Mouse (Mus musculus): ENCODE data around the gene Polk. TPM values are rescaled to one million over a fixed set of nuclear protein-coding genes. Genes with fewer than 3 reads are reported as not detected.

Polk gene
- total RNA-seq, 4 experiments from 2014 or later: 12.8 to 15.2 (median 14.3) TPM

GRCm38 (mm10) chr13:96468678-96469077 is 73.7 kb downstream of the Polk start:
- DNase-seq (ENCODE audit: low spot score in 2 of 2): no peak

- DNase-seq (ENCODE audit: low spot score in 2 of 2): no peak
Measured at GRCm38 (mm10) chr13:96465315-96465714, 77.1 kb downstream of the Polk start.

GRCm38 (mm10) chr13:96462644-96463043 is 79.7 kb downstream of the Polk start:
- DNase-seq (ENCODE audit: low spot score in 2 of 2): no peak

DNA sequence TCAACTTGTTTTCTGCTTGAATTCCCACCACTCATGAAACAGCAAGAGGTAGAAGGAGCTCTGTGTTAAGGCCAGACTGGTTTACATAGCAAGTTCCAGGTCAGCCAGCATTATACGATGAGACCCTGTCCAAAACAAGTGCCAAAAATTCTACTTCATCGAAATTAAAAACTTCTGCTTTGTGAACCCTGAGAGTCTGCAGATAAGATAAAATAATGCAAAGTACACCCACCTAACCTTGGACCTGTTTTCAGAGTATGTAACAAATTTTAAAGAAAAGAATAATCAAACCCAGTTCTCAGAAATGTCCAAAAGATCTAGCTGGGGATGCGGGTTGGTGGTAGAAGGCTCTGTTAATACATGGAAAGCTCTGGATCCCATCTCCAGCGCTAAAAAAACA is 83.8 kb downstream of the Polk start:
- DNase-seq (ENCODE audit: low spot score in 2 of 2): no peak

DNA sequence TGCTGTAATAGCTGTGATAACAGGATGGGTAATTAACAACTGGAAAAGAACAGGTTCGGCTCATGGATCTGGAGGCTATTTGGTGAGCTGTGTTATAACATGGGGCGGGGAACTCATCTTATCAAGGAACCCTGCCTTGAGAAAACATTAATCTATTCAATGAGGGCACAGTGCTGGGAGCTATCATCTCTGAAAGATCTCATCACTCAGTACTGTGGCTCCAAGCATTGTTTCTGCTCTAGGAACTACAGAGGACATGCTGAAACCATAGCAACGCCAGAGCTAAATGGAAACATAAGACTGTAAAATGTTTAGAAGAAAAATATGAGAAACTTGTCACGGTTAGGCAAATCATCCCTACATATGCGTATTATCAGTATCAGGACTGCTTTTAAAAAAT is 84.4 kb downstream of the Polk start:
- DNase-seq (ENCODE audit: low spot score in 2 of 2): no peak

- no peak for DNase-seq (ENCODE audit: low spot score in 2 of 2)
Measured at GRCm38 (mm10) chr13:96457566-96457965, 84.8 kb downstream of the Polk start.

DNA sequence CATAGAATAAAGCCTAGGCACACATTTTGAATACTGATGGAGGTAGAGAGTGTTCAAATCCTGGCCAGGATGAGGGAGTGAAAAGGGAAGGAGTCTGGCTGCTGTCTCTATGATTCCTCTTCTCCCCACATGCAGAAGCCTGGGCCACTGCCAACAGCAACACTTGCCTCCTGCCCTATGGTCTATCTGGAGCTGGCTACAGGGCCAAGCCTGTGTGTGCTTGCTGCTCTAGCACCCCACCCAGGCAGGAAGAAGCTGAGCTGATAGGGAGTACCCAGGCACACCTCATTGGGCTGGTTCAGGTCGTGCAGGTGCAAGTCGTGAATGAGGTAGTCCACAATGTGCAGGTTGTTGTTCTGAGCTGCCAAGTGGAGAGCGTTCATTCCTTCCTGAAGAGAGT is 88.1 kb downstream of the Polk start:
- DNase-seq (ENCODE audit: low spot score in 2 of 2): no peak

DNA sequence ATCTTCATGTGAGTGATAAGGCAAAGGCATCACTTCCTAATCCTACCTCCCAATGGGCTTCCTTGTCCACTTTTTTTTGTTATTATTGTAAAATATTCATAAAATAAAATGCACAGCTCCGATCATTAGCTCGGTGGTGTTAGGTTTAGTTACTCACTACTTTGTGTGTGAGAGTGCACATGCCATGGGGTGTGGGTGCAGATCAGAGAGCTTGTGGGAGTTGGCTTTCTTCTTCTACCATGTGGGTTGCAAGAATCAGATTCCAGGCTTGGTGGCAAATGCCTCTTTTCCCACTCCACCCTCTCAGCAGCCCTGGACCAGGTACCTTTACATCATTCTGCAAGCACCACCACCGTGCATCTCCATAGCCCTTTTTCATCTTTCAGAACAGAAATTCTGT is 89.8 kb downstream of the Polk start:
- no peak for DNase-seq (ENCODE audit: low spot score in 2 of 2)

GRCm38 (mm10) chr13:96451386-96452140 is 90.8 kb downstream of the Polk start:
- no peak for DNase-seq (ENCODE audit: low spot score in 2 of 2)

DNA sequence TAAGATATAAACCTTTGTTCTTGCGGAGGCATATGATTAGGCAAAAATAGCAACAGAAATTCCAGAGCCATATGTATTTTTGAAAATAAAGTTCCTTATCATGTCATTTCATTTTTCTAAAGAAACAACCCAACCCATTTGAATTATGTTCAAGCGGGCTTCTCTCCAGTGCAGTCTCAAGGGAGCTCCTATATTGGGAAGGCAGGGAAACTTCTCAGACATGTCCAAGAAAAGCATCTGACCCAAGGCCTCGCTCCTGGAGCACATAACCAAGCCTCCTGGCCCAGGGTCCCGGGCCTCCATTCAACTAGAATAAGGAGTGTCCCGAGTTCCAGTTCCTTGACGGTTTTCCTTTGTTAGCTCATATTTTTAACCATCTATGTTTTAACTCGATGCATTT is 91.5 kb downstream of the Polk start:
- DNase-seq (ENCODE audit: low spot score in 2 of 2): no peak

DNA sequence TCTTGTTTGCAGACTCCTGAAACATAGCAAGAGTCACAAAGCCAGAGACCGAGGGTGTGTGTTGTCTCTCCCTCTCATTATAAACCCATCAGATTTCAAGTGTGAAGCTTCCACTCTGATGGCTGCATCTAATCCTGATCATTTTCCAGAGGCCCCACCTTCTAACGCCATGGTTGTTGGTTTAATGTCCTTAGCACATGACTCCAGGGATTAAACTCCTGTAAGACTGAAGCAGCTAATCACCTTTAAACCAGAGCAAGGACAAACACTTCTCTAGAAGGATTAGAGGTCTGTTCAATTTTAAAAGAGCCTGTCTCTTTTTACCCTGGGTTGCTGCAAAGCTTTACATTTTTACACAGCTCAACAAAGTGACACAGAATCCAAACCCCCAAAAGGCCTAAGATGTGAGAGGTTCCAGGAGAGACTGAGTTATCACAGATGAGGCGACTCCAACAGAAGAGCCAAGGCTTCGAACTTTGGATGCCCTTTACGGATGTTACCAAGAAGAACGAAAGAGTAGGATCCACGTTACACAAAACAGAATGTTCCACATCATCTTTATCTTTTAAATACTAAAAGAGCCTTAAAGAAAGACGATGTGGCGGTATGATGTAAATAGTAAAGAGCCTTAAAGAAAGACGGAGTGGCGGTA is 92.0 kb downstream of the Polk start:
- no peak for DNase-seq (ENCODE audit: low spot score in 2 of 2)

GRCm38 (mm10) chr13:96440436-96440835 is 101.9 kb downstream of the Polk start:
- DNase-seq (ENCODE audit: low spot score in 2 of 2): no peak

DNA sequence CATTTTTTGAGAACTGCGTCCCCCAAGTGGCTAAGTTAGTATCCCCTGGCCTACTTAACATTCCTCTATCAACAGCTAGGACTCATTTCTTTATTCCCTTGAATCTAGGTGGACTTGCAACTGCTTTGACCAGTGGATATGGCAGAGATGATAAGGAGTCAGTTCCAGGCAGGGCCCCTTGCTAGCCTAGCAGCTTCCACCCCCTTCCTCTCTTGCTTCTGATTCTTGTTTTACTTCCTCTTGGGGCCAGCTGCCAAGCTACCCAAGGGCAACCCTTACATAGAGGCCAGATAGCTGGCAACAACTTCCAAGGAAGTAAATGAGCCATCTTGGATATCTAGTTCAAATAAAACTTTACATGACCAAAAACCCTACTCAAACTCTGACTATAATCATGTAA is 105.5 kb downstream of the Polk start:
- DNase-seq (ENCODE audit: low spot score in 2 of 2): no peak

DNA sequence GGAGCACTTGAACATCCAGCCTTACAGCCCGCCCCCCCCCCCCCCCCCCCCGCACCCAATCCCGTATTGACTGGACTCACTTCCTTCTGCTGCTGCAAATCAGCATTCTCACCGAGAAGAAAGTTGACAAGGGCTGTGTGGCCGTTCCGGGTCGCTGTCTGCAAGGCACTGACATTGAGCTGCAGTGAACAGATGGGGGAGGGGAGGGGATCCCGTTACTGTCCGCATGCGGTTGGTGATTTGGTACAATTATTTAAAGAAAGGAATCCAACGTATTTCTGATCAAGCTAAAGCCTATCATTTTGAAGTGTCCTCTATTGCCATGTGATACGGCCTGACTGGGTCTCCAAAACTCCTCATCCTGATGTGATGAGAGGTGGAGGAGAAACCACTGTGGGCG is 106.6 kb downstream of the Polk start:
- no peak for DNase-seq (ENCODE audit: low spot score in 2 of 2)

GRCm38 (mm10) chr13:96434899-96435331 is 107.5 kb downstream of the Polk start:
- DNase-seq (ENCODE audit: low spot score in 2 of 2): no peak

- no peak for DNase-seq (ENCODE audit: low spot score in 2 of 2)
Measured at GRCm38 (mm10) chr13:96433648-96434190, 108.7 kb downstream of the Polk start.

DNA sequence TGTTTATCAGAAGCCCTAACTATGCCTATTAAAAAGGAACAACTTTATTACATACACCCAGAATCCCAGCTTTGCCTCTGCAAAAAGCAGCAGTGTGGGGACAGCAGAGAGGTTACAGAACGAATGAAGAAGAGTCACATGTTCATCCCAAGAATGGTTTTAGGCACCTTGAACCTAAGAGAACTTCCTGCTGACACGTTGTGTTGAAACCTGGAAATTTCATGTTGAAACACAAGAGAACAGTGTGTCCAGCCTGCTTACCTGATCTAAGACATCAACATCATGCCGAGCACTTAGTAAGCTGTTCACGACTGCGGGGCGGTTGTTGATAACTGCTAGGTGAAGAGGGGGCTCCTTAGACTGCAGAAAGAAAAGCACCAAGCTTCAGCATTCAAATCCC is 109.3 kb downstream of the Polk start:
- no peak for DNase-seq (ENCODE audit: low spot score in 2 of 2)

DNA sequence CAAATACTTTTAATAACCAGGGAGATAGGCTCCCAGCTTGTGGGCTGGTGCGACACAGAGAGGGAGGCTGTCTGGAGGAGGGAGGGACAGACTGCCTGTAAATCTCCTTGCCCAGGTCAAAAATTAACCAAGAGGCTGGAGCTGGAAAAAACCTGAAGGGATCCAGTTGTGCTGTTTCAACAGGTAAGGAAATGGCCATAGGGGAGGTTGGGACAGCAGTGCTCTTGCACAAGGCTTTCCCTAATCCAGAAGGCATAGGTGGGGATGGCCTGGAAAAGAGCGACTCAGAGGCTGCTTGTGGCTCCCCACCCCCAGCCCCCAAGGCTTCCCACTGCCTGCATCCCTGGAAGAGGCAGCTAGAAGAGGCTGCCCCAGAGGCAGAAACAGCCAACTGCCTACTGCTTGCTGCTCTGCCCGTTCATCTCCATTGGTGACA is 110.0 kb downstream of the Polk start:
- no peak for DNase-seq (ENCODE audit: low spot score in 2 of 2)

DNA sequence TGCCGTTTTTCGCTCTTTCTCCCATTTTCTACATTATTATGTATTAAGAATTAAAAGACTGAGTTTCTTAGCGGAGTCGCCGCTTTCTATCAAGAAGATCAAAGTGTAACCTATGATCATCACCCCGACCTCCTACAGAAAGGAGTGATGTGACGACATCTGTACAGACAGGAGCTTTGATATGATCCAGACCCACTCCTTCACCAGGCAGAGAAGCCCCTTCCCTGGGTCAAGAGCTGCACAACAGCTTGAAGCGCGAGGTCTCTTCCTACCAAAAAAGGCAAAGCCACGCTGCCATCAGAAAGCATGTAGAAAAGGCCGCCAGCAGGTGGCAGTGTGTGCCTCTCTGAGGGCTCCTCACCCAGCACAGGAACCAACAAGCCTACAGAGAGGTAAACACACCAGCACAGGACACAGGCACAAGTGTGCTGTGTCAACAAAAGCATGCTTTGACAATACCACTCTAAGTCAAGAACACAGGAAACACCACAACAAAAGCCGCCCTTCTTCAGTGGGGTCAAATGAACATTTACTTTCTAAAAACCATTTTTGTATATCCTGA is 110.7 kb downstream of the Polk start:
- peak; percentile 61 to 80 for DNase-seq (ENCODE audit: low spot score in 2 of 2)

Data from left cerebral cortex, adult 8-10 months (tissue).